Mouse (Mus musculus): ENCODE results near the gene Gm11111. TPM values are rescaled to one million over a fixed set of nuclear protein-coding genes. Genes with fewer than 3 reads are reported as not detected.

Gene Gm11111
- total and polyA plus RNA-seq, 3 experiments: not detected

GRCm38 (mm10) chr5:98561301-98561700 lies 8.8 kb downstream of the Gm11111 start:
- H3K4me2 ChIP-seq (ENCODE audit: insufficient read depth, low read depth, poor library complexity, severe bottlenecking): no peak overlapping the region
- dilution Hi-C loops (cut with MboI; ENCODE audit: extremely low pct_ligation_motif_present, extremely low pct_unique_long_range_greater_than_20kb, low sequenced_read_pairs) (no loop called here), in situ Hi-C loops (cut with MboI; ENCODE audit: low pct_ligation_motif_present, low pct_unique_long_range_greater_than_20kb, low sequenced_read_pairs) (no loop called here)
- H3K79me2 ChIP-seq (replicated peaks; ENCODE audit: control insufficient read depth, extremely low read depth, insufficient read depth, poor library complexity, severe bottlenecking): no peaks in the 10 kb centered on the region
- H3K27me3 ChIP-seq (replicated peaks): no peaks in the 10 kb centered on the region
- DNase-seq (ENCODE audit: extremely low read depth): no peak
- TF ChIP-seq TCF12 (IDR thresholded peaks at IDR 0.05; ENCODE audit: low read depth, low read length) (no peak), E2F4 (IDR thresholded peaks at IDR 0.05; ENCODE audit: insufficient replicate concordance, low read depth, low read length) (no peak), JUN (IDR thresholded peaks at IDR 0.05; ENCODE audit: insufficient read depth, low read depth, low read length) (no peak), ZNF384 (IDR thresholded peaks at IDR 0.05; ENCODE audit: low read depth, low read length) (no peak), NELFE (IDR thresholded peaks at IDR 0.05; ENCODE audit: low read depth, low read length) (no peak), USF1 (IDR thresholded peaks at IDR 0.05; ENCODE audit: low read depth, low read length) (no peak), BHLHE40 (IDR thresholded peaks at IDR 0.05; ENCODE audit: low read depth, low read length) (no peak), UBTF (IDR thresholded peaks at IDR 0.05; ENCODE audit: low read depth, low read length) (no peak), MAZ (IDR thresholded peaks at IDR 0.05; ENCODE audit: low read depth, low read length) (no peak), USF2 (conservative IDR thresholded peaks at IDR 0.05; ENCODE audit: low read depth, low read length) (no peak), ETS1 (conservative IDR thresholded peaks at IDR 0.05; ENCODE audit: low read depth, low read length) (no peak), NRF1 (IDR thresholded peaks at IDR 0.05; ENCODE audit: low read depth, low read length) (no peak), IRF4 (IDR thresholded peaks at IDR 0.05; ENCODE audit: low read depth, low read length) (no peak), SIN3A (IDR thresholded peaks at IDR 0.05; ENCODE audit: low read length) (no peak), JUND (conservative IDR thresholded peaks at IDR 0.05; ENCODE audit: low read depth, low read length) (no peak)
- no peaks in the 10 kb centered on the region for H3K36me3 ChIP-seq (replicated peaks in 1 of 2; ENCODE audit: control insufficient read depth in 1 of 2, insufficient read depth in 1 of 2, low read length in 1 of 2)
- no peak overlapping the region for H3K4me3 ChIP-seq (replicated peaks in 1 of 3; ENCODE audit: low read depth in 2 of 3, low read length in 2 of 3, poor library complexity in 1 of 3)
- H3K9ac ChIP-seq (ENCODE audit: insufficient read depth, low read depth): no peak overlapping the region
- H3K27ac ChIP-seq (ENCODE audit: insufficient read depth, low read depth): no peak overlapping the region
- H3K9me3 ChIP-seq (replicated peaks; ENCODE audit: low read length): no peaks in the 10 kb centered on the region
- peaks cover 3 to 20% of the 10 kb centered on the region in 2 experiments; a peak in 3 of 4 replicates for H3K4me1 ChIP-seq (ENCODE audit: control insufficient read depth in 1 of 2, insufficient read depth in 2 of 2)

GRCm38 (mm10) chr5:98562806-98563205 lies 10.3 kb downstream of the Gm11111 start:
- dilution Hi-C loops (cut with MboI; ENCODE audit: extremely low pct_ligation_motif_present, extremely low pct_unique_long_range_greater_than_20kb, low sequenced_read_pairs) (no loop called here), in situ Hi-C loops (cut with MboI; ENCODE audit: low pct_ligation_motif_present, low pct_unique_long_range_greater_than_20kb, low sequenced_read_pairs) (no loop called here)
- Histone ChIP-seq H3K27me3 (replicated peaks) (no peaks in the 10 kb centered on the region), H3K9me3 (replicated peaks; ENCODE audit: low read length) (no peaks in the 10 kb centered on the region), H3K9ac (ENCODE audit: insufficient read depth, low read depth) (no peak overlapping the region), H3K4me3 (replicated peaks in 1 of 3; ENCODE audit: low read depth in 2 of 3, low read length in 2 of 3, poor library complexity in 1 of 3) (no peak overlapping the region), H3K4me2 (ENCODE audit: insufficient read depth, low read depth, poor library complexity, severe bottlenecking) (no peak overlapping the region), H3K79me2 (replicated peaks; ENCODE audit: control insufficient read depth, extremely low read depth, insufficient read depth, poor library complexity, severe bottlenecking) (no peaks in the 10 kb centered on the region), H3K4me1 (ENCODE audit: control insufficient read depth in 1 of 2, insufficient read depth in 2 of 2) (peaks cover 3 to 32% of the 10 kb centered on the region in 2 experiments; a peak in 3 of 4 replicates), H3K36me3 (replicated peaks in 1 of 2; ENCODE audit: control insufficient read depth in 1 of 2, insufficient read depth in 1 of 2, low read length in 1 of 2) (no peaks in the 10 kb centered on the region), H3K27ac (ENCODE audit: insufficient read depth, low read depth) (no peak overlapping the region)
- DNase-seq (ENCODE audit: extremely low read depth): no peak
- no peak for TF ChIP-seq RCOR1 (conservative IDR thresholded peaks at IDR 0.05; ENCODE audit: low read depth, low read length)
- no peak for TF ChIP-seq EP300 (IDR thresholded peaks at IDR 0.05; ENCODE audit: low read length)
- TF ChIP-seq ZNF384 (IDR thresholded peaks at IDR 0.05; ENCODE audit: low read depth, low read length): no peak
- no peak for TF ChIP-seq SMC3 (IDR thresholded peaks at IDR 0.05; ENCODE audit: low read depth, low read length)
